Mouse (Mus musculus): ENCODE results near the gene Gabbr2. TPM values are rescaled to one million over a fixed set of nuclear protein-coding genes. Genes with fewer than 3 reads are reported as not detected.
A peak's percentile ranks its signal among the peaks of the same experiment; 100 is the strongest.

Gene Gabbr2
- polyA plus RNA-seq, 1 experiment from 2014 or later, result 0.14 TPM

- 33% methylated on average over 13 of the region's 13 CpGs for WGBS
- no peak for ATAC-seq
- Histone ChIP-seq H3K27ac (ENCODE audit: low read depth, low read length) (no peak overlapping the region), H3K4me3 (ENCODE audit: low read depth, low read length) (no peak overlapping the region), H3K9ac (ENCODE audit: low read depth, low read length) (no peak overlapping the region), H3K4me2 (replicated peaks; ENCODE audit: low read depth) (no peak overlapping the region), H3K36me3 (ENCODE audit: control insufficient read depth, insufficient read depth) (no peaks in the 10 kb centered on the region), H3K4me1 (replicated peaks; ENCODE audit: control insufficient read depth, insufficient read depth, low read length) (no peaks in the 10 kb centered on the region), H3K27me3 (replicated peaks; ENCODE audit: control insufficient read depth, insufficient read depth, low read length) (no peaks in the 10 kb centered on the region), H3K9me3 (ENCODE audit: control insufficient read depth) (no peaks in the 10 kb centered on the region)
- TF ChIP-seq CTCF (IDR thresholded peaks at IDR 0.05; ENCODE audit: low read depth), result peak; percentile 52
These were observed 132.8 kb downstream of the Gabbr2 start for GRCm38 (mm10) chr4:46858899-46859298.

DNA sequence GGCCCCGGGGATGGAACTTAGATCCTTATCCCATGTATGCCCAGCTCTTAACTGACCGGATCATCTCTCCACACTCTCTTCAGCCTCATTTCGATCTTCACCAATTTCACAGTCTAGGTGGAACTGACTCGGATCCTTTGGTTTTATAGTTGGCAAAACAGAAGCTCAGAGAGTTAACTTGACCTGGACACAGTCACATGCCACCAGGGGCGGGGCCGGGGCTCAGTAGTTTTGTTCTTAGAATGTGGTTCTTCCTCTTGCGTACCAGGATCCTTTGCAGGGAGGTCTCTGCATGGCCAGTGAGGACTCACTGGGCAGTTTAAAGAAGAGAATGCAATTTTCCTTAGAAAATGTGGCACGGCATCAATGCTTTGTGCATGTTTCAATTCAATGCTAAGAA lies 135.5 kb downstream of the Gabbr2 start:
- 90% methylated on average over 8 of the region's 8 CpGs for whole genome bisulfite sequencing
- no peak overlapping the region for H3K27ac ChIP-seq (ENCODE audit: low read depth, low read length)
- H3K4me2 ChIP-seq (replicated peaks; ENCODE audit: low read depth), result no peak overlapping the region
- no peak overlapping the region for H3K9ac ChIP-seq (ENCODE audit: low read depth, low read length)
- H3K4me3 ChIP-seq (ENCODE audit: low read depth, low read length), result no peak overlapping the region
- no peak for TF ChIP-seq CTCF (IDR thresholded peaks at IDR 0.05; ENCODE audit: low read depth)
- no peaks in the 10 kb centered on the region for H3K4me1 ChIP-seq (replicated peaks; ENCODE audit: control insufficient read depth, insufficient read depth, low read length)
- H3K36me3 ChIP-seq (ENCODE audit: control insufficient read depth, insufficient read depth), result no peaks in the 10 kb centered on the region
- ATAC-seq, result no peak
- H3K27me3 ChIP-seq (replicated peaks; ENCODE audit: control insufficient read depth, insufficient read depth, low read length), result no peaks in the 10 kb centered on the region
- no peaks in the 10 kb centered on the region for H3K9me3 ChIP-seq (ENCODE audit: control insufficient read depth)

DNA sequence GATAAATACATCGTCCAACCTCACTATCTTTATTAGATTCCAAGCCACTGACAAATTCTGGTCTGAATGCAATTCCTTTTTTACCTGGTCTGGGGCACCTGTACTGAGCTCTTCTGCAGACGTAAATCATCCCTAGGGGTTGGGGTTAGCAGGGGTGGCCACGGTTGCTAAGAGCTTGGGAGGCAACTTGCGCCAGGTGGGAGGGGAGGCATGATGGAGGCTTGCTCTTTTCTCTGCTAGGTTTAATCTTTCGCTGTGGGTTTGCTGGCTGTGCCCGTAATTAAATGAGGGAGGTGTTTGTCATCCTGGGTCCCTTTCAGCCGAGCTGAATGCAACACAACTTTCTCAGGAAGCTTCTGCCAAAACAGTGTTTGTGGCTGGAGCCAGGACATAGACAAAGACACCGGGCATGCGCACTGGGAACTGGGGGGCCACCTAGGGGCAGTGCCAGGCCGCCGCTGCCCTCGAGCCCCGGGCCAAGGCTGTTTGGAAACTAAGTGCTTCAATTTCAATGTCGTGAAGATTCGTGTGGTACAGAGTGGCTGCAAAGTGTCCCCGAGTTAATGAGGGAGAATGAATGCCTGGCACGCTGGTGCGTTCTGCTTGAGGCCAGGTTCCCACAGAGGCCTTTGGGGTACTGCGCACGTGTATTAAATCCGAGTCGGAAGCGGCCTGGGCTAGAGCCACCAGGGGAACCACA lies 136.8 kb downstream of the Gabbr2 start:
- Histone ChIP-seq H3K9ac (ENCODE audit: low read depth, low read length) (no peak overlapping the region), H3K4me1 (replicated peaks; ENCODE audit: control insufficient read depth, insufficient read depth, low read length) (no peaks in the 10 kb centered on the region), H3K27ac (ENCODE audit: low read depth, low read length) (no peak overlapping the region), H3K27me3 (replicated peaks; ENCODE audit: control insufficient read depth, insufficient read depth, low read length) (no peaks in the 10 kb centered on the region), H3K9me3 (ENCODE audit: control insufficient read depth) (no peaks in the 10 kb centered on the region), H3K4me2 (replicated peaks; ENCODE audit: low read depth) (no peak overlapping the region), H3K36me3 (ENCODE audit: control insufficient read depth, insufficient read depth) (no peaks in the 10 kb centered on the region), H3K4me3 (ENCODE audit: low read depth, low read length) (no peak overlapping the region)
- 67% methylated on average over 23 of the region's 23 CpGs for WGBS
- no peak for ATAC-seq
- no peak for TF ChIP-seq CTCF (IDR thresholded peaks at IDR 0.05; ENCODE audit: low read depth)

- Histone ChIP-seq H3K4me3 (ENCODE audit: low read depth, low read length) (no peak overlapping the region), H3K4me1 (replicated peaks; ENCODE audit: control insufficient read depth, insufficient read depth, low read length) (no peaks in the 10 kb centered on the region), H3K9me3 (ENCODE audit: control insufficient read depth) (no peaks in the 10 kb centered on the region), H3K27ac (ENCODE audit: low read depth, low read length) (no peak overlapping the region), H3K4me2 (replicated peaks; ENCODE audit: low read depth) (no peak overlapping the region), H3K36me3 (ENCODE audit: control insufficient read depth, insufficient read depth) (no peaks in the 10 kb centered on the region), H3K27me3 (replicated peaks; ENCODE audit: control insufficient read depth, insufficient read depth, low read length) (no peaks in the 10 kb centered on the region), H3K9ac (ENCODE audit: low read depth, low read length) (no peak overlapping the region)
- no peak for ATAC-seq
- WGBS, result 56% methylated on average over 12 of the region's 12 CpGs
- TF ChIP-seq CTCF (IDR thresholded peaks at IDR 0.05; ENCODE audit: low read depth), result no peak
These were observed 137.7 kb downstream of the Gabbr2 start for GRCm38 (mm10) chr4:46853852-46854460.

DNA sequence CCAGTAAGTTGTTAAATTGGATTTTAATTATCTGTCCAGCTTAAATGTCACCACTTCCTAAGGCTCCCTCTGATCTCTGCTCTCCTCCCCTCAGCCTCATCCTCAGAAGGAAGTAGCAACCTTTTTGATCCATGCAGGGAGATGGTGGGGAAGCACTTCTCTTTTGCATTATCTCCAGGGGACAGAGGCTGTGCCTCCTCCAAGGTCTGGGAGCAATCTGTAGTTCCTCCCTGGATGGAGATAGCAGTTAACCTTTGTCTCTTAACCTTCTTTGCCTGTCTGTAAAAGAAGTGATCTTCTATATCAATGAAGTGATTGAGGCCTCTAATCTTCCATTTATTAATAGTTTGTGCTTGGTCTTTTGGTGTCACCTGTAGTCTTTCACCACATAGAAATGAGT lies 143.9 kb downstream of the Gabbr2 start:
- Histone ChIP-seq H3K4me3 (ENCODE audit: low read depth, low read length) (no peak overlapping the region), H3K27me3 (replicated peaks; ENCODE audit: control insufficient read depth, insufficient read depth, low read length) (no peaks in the 10 kb centered on the region), H3K36me3 (ENCODE audit: control insufficient read depth, insufficient read depth) (no peaks in the 10 kb centered on the region), H3K27ac (ENCODE audit: low read depth, low read length) (no peak overlapping the region), H3K9ac (ENCODE audit: low read depth, low read length) (no peak overlapping the region), H3K9me3 (ENCODE audit: control insufficient read depth) (no peaks in the 10 kb centered on the region), H3K4me2 (replicated peaks; ENCODE audit: low read depth) (no peak overlapping the region), H3K4me1 (replicated peaks; ENCODE audit: control insufficient read depth, insufficient read depth, low read length) (no peaks in the 10 kb centered on the region)
- TF ChIP-seq CTCF (IDR thresholded peaks at IDR 0.05; ENCODE audit: low read depth), result no peak
- ATAC-seq, result no peak

DNA sequence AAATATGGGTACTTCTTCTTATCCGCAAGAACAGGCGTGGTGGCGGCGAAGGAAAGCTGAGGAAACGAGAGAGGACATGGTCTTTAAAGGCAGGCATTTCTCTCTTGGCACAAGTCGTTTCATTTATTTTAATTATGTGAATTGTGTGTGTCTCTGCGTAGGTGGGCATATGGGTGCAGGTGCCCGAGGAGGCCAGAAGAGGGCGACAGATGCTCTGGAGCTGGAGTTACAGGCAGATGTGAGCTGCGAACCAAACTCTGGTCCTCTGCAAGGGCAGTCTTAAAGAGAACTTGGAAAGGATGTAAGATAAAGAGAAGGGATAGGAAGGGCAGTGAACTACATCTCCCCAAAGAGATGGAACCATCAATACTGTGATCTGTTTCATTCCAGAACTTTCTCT lies 145.3 kb downstream of the Gabbr2 start:
- TF ChIP-seq CTCF (IDR thresholded peaks at IDR 0.05; ENCODE audit: low read depth), result no peak
- 92% methylated on average over 10 of the region's 10 CpGs for WGBS
- Histone ChIP-seq H3K27me3 (replicated peaks; ENCODE audit: control insufficient read depth, insufficient read depth, low read length) (no peaks in the 10 kb centered on the region), H3K9ac (ENCODE audit: low read depth, low read length) (no peak overlapping the region), H3K4me2 (replicated peaks; ENCODE audit: low read depth) (no peak overlapping the region), H3K27ac (ENCODE audit: low read depth, low read length) (no peak overlapping the region), H3K9me3 (ENCODE audit: control insufficient read depth) (no peaks in the 10 kb centered on the region), H3K4me1 (replicated peaks; ENCODE audit: control insufficient read depth, insufficient read depth, low read length) (no peaks in the 10 kb centered on the region), H3K36me3 (ENCODE audit: control insufficient read depth, insufficient read depth) (no peaks in the 10 kb centered on the region), H3K4me3 (ENCODE audit: low read depth, low read length) (no peak overlapping the region)
- ATAC-seq, result no peak
